Mouse (Mus musculus): ENCODE measurements around the gene Mapk12.

Gene Mapk12

DNA sequence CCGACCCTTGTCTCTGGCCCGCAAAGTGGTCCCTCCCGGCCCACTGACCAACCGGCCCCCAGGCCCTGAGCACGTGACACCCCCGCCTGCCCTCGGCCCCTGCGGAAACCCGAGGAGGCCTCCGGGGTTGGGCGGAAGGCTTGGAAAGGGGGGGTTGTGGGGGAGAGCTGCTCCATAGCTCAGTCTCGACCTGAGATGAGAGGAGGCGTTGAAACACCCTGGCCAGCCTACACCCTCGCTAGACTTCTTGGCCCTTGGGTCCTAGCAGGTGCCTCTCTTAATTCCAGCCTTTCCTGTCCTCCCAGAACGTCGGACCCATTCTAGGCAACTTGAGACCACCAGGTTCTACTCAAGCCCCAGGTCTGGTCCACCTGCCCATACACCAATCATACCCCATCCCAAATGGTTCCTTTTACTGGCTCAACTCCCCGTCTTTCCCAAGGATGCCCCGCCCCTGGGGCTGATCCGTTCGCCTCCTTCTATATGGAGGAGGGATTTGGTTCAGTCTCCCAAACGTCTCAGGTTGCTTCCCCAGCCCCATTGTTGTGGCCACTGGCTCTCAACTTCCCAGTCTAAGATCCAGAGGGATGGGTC is at the start of gene Mapk12:
Gene Mapk12 (minus strand): TSS at position 45 of the 594 bp plus-strand sequence.
- in situ Hi-C loops (cut with MboI; ENCODE audit: unreplicated experiment in 2 of 2) = no loop called here

DNA sequence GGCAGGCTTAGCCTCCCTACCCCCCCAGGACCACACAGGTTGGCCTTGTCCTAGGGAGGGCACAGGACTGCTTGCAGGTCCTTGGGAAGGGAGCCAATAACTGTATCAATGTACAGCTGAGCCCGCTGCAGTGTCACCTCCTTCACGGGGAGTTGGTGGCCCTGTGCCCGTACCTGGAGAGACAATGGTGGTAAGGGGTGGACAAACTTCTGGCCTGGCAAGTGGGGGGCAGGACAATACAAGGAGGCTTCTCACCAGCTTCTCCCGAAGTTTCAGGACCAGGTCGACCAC is 44.4 kb upstream of the Mapk12 start:
- in situ Hi-C loops (cut with MboI; ENCODE audit: unreplicated experiment in 2 of 2) = no loop called here

DNA sequence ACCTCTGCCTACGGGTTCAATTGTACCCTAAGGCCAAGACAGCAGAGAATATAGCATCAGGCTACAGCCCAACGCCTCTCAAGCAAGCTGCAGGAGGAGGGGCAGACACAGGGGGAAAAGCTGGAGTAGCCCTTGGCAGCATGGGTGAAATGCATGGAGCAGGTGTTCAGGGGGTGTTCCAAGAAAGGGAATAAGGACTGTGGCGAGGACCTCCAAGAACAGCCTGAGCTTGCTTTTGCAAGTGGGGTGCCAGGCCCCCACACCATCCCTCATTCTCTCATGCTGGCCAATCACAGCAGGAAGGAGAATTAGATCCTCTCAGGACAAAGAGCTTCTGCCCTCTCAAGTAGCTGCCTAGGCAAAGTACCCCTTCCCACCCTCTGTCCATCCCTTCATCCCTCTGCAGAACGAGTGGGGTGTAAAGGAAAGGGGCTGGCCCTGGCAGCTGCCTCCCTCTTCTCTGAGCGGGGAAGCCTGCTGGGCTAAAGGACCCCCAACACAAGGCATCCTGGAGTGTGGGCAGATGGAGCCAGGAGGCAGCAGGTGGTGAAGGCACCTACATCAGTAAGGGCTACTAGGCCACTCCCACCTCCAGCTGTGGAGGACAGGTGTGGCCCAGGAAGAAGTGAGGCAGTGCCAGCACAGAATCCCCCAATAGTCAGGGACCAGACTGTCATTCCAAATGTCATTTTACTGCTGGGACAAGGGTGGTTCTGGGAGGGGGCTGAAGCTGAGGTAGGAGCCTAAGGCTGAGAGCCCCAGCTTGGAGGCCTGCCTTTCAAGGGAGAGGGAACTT is 43.8 kb upstream of the Mapk12 start:
- in situ Hi-C loops (cut with MboI; ENCODE audit: unreplicated experiment in 2 of 2) = no loop called here

DNA sequence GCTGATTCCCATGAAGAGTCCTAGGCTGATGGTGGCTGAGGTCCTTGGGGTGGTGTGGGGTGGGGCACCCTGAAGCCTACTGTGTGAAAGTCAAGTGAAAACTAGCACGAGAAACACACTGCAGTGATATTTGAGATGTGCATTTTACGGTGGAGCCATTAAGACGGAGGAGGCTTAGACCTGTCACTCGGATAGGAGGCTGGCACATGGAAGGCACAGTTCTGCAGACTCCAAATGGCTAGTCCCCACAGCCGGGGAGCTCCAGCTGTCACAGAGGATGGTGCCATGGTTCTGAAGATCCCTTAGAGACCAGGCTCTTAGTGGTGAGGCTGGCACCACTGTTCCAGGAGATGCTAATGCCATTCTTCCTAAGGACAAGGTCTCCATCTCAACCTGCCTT is 42.3 kb upstream of the Mapk12 start:
- in situ Hi-C loops (cut with MboI; ENCODE audit: unreplicated experiment in 2 of 2) = no loop called here

DNA sequence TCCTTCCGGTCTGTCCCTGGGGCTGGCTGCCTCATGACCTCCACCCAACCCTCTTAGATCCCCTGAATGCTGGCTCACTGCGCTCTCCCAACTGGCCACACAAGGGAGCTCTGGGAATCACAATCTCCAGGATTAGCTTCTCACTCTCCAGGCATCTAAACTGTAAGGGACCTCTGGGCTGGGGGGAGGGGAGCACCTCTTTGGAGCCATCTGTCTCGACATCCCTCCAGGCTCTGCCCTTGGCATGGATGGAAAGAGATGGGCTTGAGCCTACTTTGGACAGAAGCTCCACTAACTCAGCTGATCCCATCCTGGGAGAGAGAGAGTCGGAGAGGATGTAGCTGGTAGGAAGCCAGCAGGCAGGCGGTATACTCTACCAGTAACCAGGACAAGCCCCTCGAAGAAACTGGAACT is 41.8 kb upstream of the Mapk12 start:
- in situ Hi-C loops (cut with MboI; ENCODE audit: unreplicated experiment in 2 of 2) = no loop called here

DNA sequence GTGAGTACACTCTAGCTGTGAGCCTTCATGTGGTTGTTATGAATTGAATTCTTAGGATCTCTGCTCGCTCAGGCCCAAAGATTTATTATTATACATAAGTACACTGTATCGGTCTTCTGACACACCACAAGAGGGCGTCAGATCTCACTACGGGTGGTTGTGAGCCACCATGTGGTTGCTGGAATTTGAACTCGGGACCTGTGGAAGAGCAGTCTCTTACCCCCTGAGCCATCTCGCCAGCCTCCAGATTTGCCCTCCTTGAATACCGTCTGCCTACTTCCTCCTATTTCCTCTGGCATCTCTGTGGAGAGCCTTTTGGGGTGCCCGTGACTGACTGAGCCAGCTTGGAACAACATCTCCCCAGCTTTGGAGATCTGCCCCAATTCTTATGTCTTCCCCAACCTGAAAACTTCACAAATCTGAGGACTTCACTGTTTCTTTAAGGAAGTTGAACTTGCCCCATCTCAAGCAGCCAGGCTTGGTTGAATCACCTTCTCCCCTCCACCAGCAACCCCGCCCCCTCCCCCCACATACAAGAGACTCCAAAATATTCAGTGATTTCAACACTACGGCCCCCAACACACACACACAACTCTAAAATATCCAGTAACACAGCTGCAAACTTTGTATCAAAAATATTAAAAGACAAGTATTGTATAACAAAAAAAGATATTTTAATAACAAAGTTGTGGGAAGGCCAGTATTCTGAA is 41.2 kb upstream of the Mapk12 start:
- in situ Hi-C loops (cut with MboI; ENCODE audit: unreplicated experiment in 2 of 2) = no loop called here

DNA sequence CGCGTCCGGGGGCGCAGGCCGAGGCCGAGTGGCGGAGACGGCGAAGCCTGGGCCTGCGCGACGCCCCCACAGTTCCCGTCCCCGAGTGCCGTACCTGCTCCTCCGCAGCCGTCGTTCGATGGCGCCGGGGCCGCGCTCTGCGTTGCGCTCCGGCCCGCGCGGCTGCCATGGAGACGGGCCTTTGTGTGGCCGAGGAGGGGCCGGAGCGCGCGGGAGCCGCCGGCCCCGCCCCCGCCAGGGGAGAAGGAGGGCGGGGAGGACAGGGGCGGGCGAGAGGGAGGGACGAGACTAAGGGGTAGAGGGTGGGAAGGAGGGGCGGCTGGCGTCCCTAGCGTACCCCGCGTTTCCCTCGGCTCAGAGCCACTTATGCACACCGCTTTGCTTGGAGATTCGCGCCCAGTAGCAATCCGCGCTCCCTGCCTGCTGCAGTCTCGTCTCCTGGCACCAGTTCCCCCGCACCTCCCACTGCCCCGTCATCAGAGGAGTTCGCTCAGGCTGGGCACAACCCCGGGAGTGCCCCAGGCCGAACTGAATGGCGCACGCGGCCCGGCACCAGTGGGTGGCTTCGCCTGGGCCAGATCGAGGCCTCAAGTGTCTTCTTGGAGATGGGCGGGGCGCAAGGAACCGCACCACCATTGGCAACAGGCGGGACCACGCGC is 40.2 kb upstream of the Mapk12 start, which contains the start of gene Plxnb2:
Gene Plxnb2 (minus strand): TSS at position 218 of the 659 bp plus-strand sequence.
- in situ Hi-C loops (cut with MboI; ENCODE audit: unreplicated experiment in 2 of 2) = no loop called here

DNA sequence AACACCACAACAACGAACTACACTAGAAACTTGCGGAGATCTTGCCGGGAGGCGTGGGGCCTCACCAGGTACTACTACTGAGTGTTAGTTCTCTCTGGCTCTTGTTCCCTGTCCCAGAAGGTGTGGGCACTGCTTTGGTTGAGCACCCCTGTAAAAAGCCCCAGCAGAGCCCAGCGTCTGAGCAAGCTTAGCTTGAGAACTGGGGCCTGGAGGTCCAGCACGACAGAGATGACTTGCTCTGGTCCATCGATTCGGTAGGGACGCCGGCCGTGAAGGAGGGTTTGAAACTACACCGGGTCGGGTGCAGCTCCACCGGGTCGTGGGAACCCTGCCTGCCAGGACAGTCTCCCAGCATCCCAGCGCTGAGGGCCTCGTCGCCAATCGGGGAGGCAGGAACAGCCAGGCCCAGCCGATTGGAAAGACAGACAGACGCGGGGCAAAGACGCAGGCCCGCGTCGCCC is 39.6 kb upstream of the Mapk12 start:
- in situ Hi-C loops (cut with MboI; ENCODE audit: unreplicated experiment in 2 of 2) = no loop called here

DNA sequence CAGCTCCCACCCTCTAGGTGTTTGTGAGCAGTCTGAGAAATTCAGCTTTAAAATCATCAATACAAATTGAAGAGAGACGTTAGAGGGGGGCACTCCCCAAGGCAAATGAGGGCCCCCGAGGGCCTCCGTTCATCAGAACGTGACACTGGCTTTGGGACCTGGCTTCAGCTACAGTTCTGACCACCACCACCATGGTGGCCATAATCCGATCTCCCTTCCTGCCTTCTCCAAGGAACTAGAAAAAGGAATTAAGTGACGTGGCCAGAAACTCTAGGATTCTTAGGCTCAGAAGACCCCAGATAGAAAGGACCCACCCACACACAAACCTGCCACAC is 39.1 kb upstream of the Mapk12 start:
- in situ Hi-C loops (cut with MboI; ENCODE audit: unreplicated experiment in 2 of 2) = no loop called here

DNA sequence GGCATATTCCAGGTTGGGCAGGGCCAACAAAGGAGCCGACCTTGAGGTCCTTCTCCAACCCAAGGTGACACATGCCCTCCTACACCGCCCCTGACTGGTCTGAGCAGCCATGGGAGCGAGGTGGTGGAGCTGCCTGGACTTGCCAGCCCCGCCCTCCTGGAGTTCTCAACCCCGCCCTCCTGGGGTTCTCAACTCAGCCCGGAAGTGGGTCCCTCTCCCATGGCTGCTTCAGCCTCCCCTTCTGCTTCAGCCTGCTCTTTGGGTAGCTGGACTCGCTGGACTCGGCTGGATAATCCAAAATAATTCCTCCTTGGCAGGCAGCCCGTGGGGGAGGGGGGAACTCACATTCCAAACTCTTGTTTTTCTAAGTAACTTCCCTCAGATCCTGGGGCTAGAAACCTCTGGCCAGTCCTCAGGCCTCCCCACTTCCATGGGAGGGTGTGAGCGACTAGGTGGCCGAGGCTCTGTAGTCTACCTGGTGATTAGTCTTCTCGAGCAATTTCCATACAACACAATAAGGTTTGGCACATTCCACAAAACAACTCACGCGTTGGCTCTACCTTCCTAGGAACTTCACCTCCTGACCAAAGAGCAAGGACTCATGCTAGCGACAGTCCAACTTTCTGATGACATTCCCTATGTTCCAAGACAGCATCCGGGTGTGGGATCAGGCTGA is 38.6 kb upstream of the Mapk12 start:
- in situ Hi-C loops (cut with MboI; ENCODE audit: unreplicated experiment in 2 of 2) = no loop called here

DNA sequence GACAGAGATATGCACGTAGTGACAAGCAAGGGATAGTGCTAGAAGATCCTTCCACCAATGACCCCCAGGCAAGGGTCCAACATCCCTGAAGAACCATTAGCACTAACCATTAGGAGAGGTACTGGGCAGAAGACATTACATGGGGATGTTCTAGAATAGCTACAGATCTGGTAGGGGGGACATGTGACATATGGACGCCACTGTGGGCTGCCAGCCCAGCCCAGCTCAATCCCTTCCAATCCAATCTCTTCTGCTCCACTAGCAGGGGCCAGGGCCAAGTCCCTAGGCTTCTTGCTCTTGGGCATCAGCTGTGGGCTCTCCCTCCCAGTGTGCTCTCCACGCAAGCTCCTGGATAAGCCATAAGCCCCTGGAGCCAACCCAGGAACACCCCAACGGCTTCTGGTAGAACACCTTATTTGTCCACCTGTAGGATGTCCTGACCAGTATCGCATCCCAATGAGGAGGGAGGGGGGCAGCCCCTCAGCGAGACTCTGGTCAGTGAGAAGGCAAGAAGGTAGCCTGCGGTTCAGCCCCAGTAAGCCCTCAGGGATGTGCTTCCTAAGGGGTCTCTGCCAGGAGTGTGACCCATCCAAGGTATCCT is 37.9 kb upstream of the Mapk12 start:
- in situ Hi-C loops (cut with MboI; ENCODE audit: unreplicated experiment in 2 of 2) = no loop called here

DNA sequence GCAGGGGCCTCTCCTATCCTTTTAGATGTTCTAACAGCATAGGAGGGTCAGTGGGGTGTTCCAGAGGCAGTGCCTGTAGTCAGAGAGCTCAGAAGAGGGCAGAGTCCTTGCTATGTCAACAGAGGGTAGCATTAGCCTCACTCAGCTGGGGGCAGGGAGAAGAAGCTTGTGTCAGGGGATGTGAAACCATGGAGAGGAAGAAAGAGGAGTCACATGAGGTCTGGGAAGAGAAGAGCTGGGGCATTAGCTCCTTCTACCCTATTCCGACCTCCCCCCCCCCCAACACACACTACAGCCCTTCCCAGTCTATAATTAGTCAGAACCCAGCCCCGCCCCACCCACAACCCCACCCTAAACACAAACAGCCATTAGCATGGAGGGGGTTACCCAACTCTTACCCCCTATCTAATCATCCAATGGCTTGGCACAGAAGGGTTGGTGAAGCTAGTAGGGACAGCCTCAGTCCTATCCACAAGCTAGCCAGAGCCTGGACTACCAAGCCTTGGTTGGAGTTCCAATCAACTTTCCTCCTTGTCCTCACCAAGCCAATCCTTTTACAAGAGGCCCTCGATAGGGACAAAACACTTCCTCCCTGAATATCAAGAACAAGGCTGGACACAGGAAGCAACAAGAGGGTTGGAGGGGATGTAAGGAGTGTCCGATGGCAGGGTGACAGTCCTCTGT is 37.2 kb upstream of the Mapk12 start:
- in situ Hi-C loops (cut with MboI; ENCODE audit: unreplicated experiment in 2 of 2) = no loop called here

DNA sequence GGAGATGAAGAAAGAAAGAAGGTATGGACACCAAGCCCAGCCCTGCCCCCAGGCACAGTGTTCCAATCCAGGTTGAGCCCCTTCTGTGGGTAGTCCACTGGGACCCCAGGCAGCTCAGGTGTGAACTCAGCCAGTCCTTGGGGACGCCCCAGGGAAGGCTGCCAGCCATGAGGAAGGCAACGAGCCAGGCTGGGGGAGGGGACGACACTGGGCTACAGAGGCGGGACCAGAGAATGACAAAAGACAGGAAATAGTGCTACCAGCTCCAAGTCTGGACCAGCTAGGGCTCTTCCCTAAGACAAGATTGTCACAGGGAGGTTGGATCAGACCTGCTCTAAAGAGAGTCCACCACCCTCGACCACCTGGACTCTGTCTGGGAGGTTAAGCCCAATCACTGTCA is 36.6 kb upstream of the Mapk12 start:
- in situ Hi-C loops (cut with MboI; ENCODE audit: unreplicated experiment in 2 of 2) = no loop called here

DNA sequence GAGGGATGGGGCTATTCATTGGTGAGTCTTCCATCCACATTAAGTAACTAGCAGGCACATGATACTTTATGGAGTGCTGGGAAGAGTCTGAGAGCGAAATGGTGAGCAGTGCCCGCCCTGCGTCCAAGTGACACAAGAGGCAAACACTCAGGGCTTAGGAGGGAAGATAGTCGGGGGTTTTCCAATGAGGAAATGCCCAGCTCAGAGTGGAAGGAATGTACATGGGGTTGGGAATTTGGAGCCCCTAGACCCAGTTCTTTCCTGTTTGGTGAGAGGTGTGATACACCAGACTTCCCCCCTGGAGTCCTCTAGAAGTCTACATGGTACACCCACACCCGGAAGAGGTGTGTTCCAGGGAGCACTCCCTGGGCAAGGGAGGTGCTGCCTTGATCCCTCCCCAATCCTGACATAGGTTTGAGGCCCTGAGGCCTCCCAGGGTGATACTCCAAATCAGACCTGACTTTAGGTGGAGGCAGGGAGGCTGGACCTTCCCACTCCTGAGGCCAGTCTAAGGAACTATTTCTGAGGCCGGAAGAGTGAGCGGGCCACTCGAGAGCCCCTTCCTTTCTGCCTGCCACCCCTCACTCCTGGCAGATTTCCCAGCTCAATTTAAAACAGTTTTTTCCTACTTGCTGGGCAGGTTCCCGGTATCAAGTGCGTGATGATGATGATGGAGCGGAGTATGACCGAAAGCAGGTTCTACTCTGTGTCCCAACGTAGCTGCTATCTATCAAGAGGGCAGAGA is 35.1 kb upstream of the Mapk12 start:
- in situ Hi-C loops (cut with MboI; ENCODE audit: unreplicated experiment in 2 of 2) = no loop called here

DNA sequence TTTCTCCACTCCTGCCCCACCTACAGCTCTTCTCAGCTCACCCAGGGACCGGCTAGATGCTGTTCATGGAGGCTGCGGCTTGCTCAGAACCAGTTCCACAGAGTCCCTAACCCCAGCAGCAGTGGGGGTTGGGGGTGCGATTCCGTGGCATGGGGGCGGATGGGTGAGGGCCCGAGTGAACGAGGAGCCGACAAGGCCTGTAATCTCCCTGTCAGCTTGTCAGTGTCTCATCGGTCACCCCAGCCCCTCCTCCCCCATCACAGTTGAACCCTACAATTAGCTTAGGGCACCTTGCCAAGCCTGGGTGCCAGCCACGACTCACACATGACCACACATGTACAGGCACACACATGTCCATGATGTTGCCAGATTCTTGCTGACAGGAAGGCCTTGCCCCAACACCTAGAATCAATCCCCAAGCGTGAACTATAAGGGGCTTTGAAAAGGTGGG is 34.4 kb upstream of the Mapk12 start:
- in situ Hi-C loops (cut with MboI; ENCODE audit: unreplicated experiment in 2 of 2) = no loop called here

DNA sequence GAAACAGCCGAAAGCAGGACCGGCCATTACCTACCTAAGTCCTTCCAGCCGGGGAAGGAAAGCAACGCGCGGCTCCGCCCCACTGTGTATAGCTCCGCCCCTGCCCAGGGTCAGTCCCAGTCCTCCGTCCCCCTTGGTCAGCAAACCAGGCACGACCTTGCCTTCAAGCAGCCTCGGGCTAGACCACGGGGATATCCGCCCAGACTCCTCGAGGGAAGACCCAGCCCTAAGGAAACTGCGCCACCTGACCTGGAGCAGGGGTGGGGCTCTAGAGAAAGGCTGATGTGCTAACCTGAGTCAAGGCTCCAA is 33.4 kb upstream of the Mapk12 start:
- in situ Hi-C loops (cut with MboI; ENCODE audit: unreplicated experiment in 2 of 2) = no loop called here

DNA sequence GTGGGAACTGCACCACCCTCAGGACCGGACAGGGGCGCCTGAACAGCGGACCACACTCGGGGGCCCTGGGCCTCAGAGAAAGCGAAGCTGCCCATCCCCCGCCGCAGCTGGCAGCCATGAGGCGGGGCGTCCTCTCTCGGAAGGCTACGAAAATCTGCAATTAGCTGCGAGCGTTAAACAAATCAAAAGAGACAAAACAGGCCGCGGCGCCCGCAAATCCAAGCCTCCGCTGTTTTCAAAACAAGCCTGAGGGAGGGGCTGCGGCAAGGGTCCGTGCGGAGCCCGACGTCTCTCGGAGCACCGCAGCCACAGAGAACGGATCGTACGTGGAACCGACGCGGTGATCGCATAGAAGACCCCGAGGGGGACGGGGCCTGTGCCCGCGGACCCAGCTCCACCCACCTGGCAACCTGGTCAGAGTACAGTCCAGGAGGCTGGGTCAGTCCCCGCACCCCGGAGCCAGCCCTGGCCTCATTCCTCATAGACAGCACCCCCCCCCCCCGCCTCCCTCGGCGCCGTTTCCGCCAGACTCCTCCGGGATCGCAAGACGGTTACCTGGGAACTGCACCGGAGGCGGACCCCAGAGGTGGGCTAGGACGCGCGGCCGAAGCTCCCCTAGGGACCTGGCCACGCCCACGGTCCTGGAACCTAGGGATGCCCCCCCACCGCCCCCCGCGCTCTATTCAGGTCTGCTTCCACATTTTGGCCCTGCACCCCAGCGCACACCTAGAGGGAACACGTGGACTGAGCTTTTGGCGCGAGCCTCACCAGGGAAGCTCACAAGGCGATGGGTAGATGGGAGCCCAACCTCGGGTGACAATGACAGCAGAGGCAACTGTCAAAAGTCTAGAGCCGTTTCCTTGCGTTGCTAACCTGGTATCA is 32.8 kb upstream of the Mapk12 start:
- in situ Hi-C loops (cut with MboI; ENCODE audit: unreplicated experiment in 2 of 2) = no loop called here

DNA sequence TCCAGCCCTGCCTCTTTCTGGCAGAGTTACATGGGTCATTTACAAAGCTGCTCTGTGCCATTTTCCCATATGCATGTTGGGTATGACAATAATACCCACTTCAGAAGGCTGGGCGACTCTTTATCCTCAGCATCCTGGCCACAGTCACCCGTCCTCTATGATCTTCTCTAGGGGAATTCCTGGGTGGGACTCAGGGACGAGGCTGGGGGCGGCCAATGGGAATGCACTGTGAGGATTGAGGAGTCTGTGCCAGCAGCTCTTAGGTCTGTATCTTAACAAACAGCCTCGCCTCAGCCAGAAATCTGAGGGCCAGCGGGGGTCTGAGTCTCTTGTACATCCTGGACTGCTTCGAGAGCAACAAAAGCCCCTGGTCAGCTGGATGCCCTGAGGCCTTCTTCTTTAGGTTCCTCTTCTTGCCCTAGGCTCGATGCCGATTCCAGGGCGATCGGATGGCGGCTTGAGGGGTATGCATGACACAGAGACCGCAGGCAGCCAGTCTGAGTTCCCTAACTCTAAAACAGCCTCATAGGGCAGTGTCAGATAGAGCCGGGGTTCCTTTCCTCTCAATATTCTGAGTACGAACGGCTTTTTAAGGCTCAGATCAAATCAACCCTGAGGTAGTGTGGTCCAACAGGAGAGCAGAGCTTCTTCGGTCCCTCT is 31.9 kb upstream of the Mapk12 start:
- in situ Hi-C loops (cut with MboI; ENCODE audit: unreplicated experiment in 2 of 2) = no loop called here

All from v-Abl transformed pro-B cells (cell line).